Mouse (Mus musculus) small intestine, adult 2 months (tissue): ENCODE measurements around the gene Atg10.
"Not testable (repeated sequence)": the region's sequence is repeated elsewhere in the genome, so short reads cannot be mapped to it uniquely, and the experiment has no call there.

ENCODE experiments used
- CTCF ChIP-seq: fragments of 200-500 bp; IDR thresholded peaks from 2 replicates; pipeline ENCODE4 v1.5.1; 2012; ENCODE audit warnings: low read depth, mild to moderate bottlenecking, control low read depth, inconsistent platforms, low read length, moderate library complexity, mixed read lengths; ENCODE audit not compliant: insufficient replicate concordance, insufficient read length; ENCODE audit errors: extremely low read depth
- POLR2A ChIP-seq: fragments of 200-500 bp; IDR thresholded peaks from 2 replicates; pipeline ENCODE4 v1.6.1; 2012; ENCODE audit warnings: low read depth, mild to moderate bottlenecking, control low read depth, inconsistent platforms, low read length, moderate library complexity

DNA sequence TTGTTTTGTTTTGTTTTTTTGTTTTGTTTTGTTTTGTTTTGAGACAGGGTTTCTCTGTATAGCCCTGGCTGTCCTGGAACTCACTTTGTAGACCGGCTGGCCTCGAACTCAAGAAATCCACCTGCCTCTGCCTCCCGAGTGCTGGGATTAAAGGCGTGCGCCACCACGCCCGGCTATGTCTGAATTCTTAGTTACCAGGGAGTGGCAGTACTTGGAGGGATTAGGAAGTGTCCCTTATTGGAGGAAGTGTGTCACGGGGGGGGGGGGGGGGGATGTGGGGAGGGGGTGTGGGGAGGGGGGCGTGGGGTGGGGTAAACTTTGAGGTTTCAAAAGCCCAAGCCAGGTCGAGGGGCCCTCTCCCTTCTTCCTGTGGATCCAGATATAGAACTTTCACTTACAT, 295.5 kb downstream of the Atg10 start:
- not testable (repeated sequence) for TF ChIP-seq CTCF, POLR2A
